Mouse (Mus musculus) cerebellum, adult 8-10 months (tissue): ENCODE data around the gene Fnip2.

Experiments
- DNase-seq: peaks from one replicate; pipeline ENCODE4 v3.0.0; 2022

Gene Fnip2

GRCm38 (mm10) chr3:79408546-79408945 is 159.1 kb downstream of the Fnip2 start:
- no peak for DNase-seq
